Mouse (Mus musculus): ENCODE data around the gene Serpinb7. TPM values are rescaled to one million over a fixed set of nuclear protein-coding genes. Genes with fewer than 3 reads are reported as not detected.

Gene Serpinb7
- total and polyA plus RNA-seq, 2 experiments from 2014 or later, result not detected

GRCm38 (mm10) chr1:107489577-107489976 is 90.1 kb downstream of the Serpinb7 start:
- Histone ChIP-seq H3K27me3 (ENCODE audit: insufficient read depth, low read length) (no peaks in the 10 kb centered on the region), H3K9me3 (ENCODE audit: low read length) (no peaks in the 10 kb centered on the region), H3K4me1 (ENCODE audit: insufficient read depth, low read length) (no peaks in the 10 kb centered on the region), H3K36me3 (ENCODE audit: insufficient read depth, low read length) (no peaks in the 10 kb centered on the region), H3K4me3 (ENCODE audit: low read depth, low read length) (no peak overlapping the region), H3K4me2 (ENCODE audit: low read depth, low read length, poor library complexity, severe bottlenecking) (no peak overlapping the region), H3K27ac (ENCODE audit: low read depth, low read length) (no peak overlapping the region), H3K9ac (replicated peaks; ENCODE audit: low read length, poor library complexity, severe bottlenecking) (no peak overlapping the region)
- DNase-seq (ENCODE audit: low spot score) (no peak), ATAC-seq (ENCODE audit: low FRiP score) (no peak)
- WGBS, result 87% methylated on average over 8 of the region's 8 CpGs
- TF ChIP-seq CTCF (IDR thresholded peaks at IDR 0.05), result no peak

- H3K4me2 ChIP-seq (ENCODE audit: low read depth, low read length, poor library complexity, severe bottlenecking), result no peak overlapping the region
- no peak overlapping the region for H3K9ac ChIP-seq (replicated peaks; ENCODE audit: low read length, poor library complexity, severe bottlenecking)
- H3K36me3 ChIP-seq (ENCODE audit: insufficient read depth, low read length), result no peaks in the 10 kb centered on the region
- no peak overlapping the region for H3K27ac ChIP-seq (ENCODE audit: low read depth, low read length)
- 92% methylated on average over 2 of the region's 2 CpGs for WGBS
- TF ChIP-seq CTCF (IDR thresholded peaks at IDR 0.05), result no peak
- H3K4me1 ChIP-seq (ENCODE audit: insufficient read depth, low read length), result no peaks in the 10 kb centered on the region
- no peaks in the 10 kb centered on the region for H3K27me3 ChIP-seq (ENCODE audit: insufficient read depth, low read length)
- DNase-seq (ENCODE audit: low spot score) (no peak), ATAC-seq (ENCODE audit: low FRiP score) (no peak)
- no peaks in the 10 kb centered on the region for H3K9me3 ChIP-seq (ENCODE audit: low read length)
- H3K4me3 ChIP-seq (ENCODE audit: low read depth, low read length), result no peak overlapping the region
These were observed 97.3 kb downstream of the Serpinb7 start for GRCm38 (mm10) chr1:107496789-107497188.

- Histone ChIP-seq H3K4me2 (ENCODE audit: low read depth, low read length, poor library complexity, severe bottlenecking) (no peak overlapping the region), H3K9me3 (ENCODE audit: low read length) (no peaks in the 10 kb centered on the region), H3K4me1 (ENCODE audit: insufficient read depth, low read length) (no peaks in the 10 kb centered on the region), H3K36me3 (ENCODE audit: insufficient read depth, low read length) (no peaks in the 10 kb centered on the region), H3K27me3 (ENCODE audit: insufficient read depth, low read length) (no peaks in the 10 kb centered on the region), H3K4me3 (ENCODE audit: low read depth, low read length) (no peak overlapping the region), H3K27ac (ENCODE audit: low read depth, low read length) (no peak overlapping the region), H3K9ac (replicated peaks; ENCODE audit: low read length, poor library complexity, severe bottlenecking) (no peak overlapping the region)
- DNase-seq (ENCODE audit: low spot score) (no peak), ATAC-seq (ENCODE audit: low FRiP score) (no peak)
- no peak for TF ChIP-seq CTCF (IDR thresholded peaks at IDR 0.05)
These were observed 102.6 kb downstream of the Serpinb7 start for GRCm38 (mm10) chr1:107502025-107502424.

Other genes with a start within 250 kb of the Serpinb7 start
- gene Serpinb3b, start 121.3 kb upstream of the Serpinb7 start, total RNA-seq (2014; rRNA removed), result not detected in 2 replicates
- not detected in 2 replicates for gene Serpinb3b, start 121.3 kb upstream of the Serpinb7 start, polyA plus RNA-seq (2015; fragmentation: Nextera tagmentation; extraction: Ambion mirVana)
- 0.11 TPM in 1 of 2 replicates, not detected in the other for gene Serpinb3c, start 121.3 kb upstream of the Serpinb7 start, total RNA-seq (2014; rRNA removed)
- gene Serpinb3c, start 121.3 kb upstream of the Serpinb7 start, polyA plus RNA-seq (2015; fragmentation: Nextera tagmentation; extraction: Ambion mirVana), result not detected in 2 replicates
- not detected in 2 replicates for gene Serpinb11, start 38.5 kb upstream of the Serpinb7 start, total RNA-seq (2014; rRNA removed)
- gene Serpinb11, start 38.5 kb upstream of the Serpinb7 start, polyA plus RNA-seq (2015; fragmentation: Nextera tagmentation; extraction: Ambion mirVana), result not detected in 2 replicates
- 0.22 TPM in 1 of 2 replicates, not detected in the other for gene Serpinb2, start 111.8 kb downstream of the Serpinb7 start, total RNA-seq (2014; rRNA removed)
- gene Serpinb2, start 111.8 kb downstream of the Serpinb7 start, polyA plus RNA-seq (2015; fragmentation: Nextera tagmentation; extraction: Ambion mirVana), result 0.07 and 0.22 TPM in 2 replicates
- 0.33 and 0.52 TPM in 2 replicates for gene Serpinb8, start 190.4 kb downstream of the Serpinb7 start, total RNA-seq (2014; rRNA removed)
- 0.33 and 0.44 TPM in 2 replicates for gene Serpinb8, start 190.4 kb downstream of the Serpinb7 start, polyA plus RNA-seq (2015; fragmentation: Nextera tagmentation; extraction: Ambion mirVana)

Data from midbrain, postnatal 0 days (tissue).